Mouse (Mus musculus) cerebellum, postnatal 4 days (tissue): ENCODE measurements around the gene Tas2r130.
"Not testable (repeated sequence)": the region's sequence is repeated elsewhere in the genome, so short reads cannot be mapped to it uniquely, and the experiment has no call there.

Experiments used
- DNase-seq, 2 experiments: peaks; one replicate each; pipeline ENCODE4 v3.0.0; 2022; ENCODE audit warnings: low spot score in 2 of 2, mixed read lengths in 1 of 2

Tas2r130 gene

DNA sequence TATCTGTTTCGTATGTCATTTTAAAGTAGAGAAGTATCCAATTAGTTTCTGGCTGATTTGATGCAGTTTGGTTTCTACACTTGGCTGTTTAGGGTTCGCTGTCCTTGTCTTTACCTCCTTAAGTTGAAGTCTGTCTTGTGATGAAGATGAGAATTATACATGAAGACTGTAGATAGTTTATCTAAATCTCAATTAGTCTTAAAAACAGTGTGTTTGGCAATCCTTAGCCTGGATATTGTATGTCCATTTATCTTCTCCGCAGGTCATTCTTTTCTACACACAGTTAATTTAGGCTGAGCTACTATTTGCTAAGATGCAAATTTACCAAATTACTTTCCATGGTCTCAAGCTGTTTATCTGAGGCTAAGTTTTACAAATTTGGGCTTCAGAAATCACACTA lies at the start of gene Tas2r130:
TSS of gene Tas2r130 (minus strand) at position 101 of the 400 bp plus-strand sequence.
- DNase-seq = no peak

DNA sequence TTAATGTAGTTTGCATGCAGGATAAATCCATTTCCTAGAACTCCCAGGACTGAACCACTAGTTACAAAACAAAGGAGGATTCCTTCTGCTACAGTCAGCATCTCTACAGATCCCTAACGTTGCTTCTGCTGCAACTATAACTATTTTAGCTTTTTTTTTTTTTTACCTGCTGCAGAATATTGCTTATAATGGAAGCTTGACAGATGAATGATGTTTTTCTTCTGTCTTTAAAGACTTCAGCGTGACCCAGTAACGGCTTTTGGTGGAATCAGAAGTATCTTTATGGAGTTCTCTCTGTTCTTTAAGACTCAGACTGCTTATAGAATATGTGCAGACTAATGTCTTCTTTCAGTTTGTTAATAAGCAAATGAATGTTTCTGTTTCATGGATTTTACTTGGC lies 48.1 kb upstream of the Tas2r130 start, which contains the start of gene Tas2r106:
TSS of gene Tas2r106 (minus strand) at position 101 of the 400 bp plus-strand sequence.
- no peak for DNase-seq

DNA sequence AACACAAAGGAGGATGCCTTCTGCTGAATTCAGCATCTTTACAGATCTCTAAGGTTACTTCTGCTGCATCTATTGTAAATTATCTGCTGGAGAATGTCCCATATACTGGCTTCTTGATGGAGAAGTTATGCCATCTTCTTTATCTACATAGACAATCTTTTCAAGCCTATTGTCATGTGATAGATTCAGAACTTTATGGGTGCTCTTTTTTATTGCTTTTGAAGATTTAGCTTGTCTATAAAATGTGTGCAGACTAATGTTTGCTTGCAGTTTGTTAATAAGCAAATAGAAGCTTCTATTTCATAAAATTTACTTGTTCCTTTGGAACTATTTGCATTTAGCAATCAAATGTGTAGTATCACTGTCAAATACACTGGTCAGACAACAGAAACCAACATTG lies 29.3 kb upstream of the Tas2r130 start, which contains the start of gene Tas2r107:
TSS of gene Tas2r107 (minus strand) at position 101 of the 400 bp plus-strand sequence.
- no peak for DNase-seq

DNA sequence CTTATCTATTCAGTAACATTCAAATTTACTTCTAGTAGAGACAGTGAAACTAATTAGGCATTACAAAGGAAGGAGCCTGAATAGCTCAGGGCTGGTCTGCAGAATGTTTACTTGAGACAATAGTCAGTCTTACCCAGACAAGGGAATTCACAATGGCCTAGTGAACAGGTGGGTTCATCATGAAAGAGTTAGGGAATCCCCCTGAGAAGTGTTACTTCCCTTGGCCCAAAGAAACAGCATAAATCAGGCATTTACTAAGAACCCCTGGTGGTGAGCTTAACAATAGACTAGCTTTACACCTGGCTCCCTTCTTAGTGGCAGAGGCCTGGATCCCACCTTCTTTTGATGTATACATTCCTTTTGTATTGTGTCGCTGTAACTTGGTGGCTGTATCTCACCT lies 20.8 kb downstream of the Tas2r130 start:
- not testable (repeated sequence) for DNase-seq

DNA sequence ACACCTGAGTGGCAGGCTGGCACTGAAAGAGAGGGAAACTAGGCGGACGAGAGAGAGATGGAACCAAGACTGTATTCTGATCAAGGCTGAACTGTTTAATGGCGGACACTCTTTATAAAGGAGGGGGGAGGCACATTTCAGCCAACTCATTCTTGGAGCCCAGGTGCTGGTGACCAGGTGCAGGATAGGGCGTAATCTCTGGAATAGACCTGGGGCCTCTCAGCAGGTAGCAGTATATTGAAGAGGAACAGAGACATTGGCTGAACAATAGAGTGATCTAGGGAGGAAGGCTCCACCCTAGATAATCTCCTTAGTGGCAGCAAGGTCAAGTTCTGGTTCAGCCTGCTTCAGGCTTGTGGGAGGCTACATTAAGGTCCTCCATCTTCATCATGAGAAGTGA lies 25.9 kb downstream of the Tas2r130 start:
- DNase-seq = no peak
